Mouse (Mus musculus): Measurements from ENCODE around the gene Irf5.
A peak's percentile ranks its signal among the peaks of the same experiment; 100 is the strongest.

Irf5 gene

GRCm38 (mm10) chr6:29526281-29527251, at the start of gene Irf5:
Gene Irf5 (plus strand): TSS chr6:29526625.
- DNase-seq = no peak

GRCm38 (mm10) chr6:29482691-29483090, 43.7 kb upstream of the Irf5 start:
- DNase-seq = no peak

GRCm38 (mm10) chr6:29484716-29485559, 41.5 kb upstream of the Irf5 start:
- peak; percentile 45 for DNase-seq

- DNase-seq = no peak
Observed at GRCm38 (mm10) chr6:29485951-29486350, 40.5 kb upstream of the Irf5 start.

- no peak for DNase-seq
Observed at GRCm38 (mm10) chr6:29494101-29494500, 32.3 kb upstream of the Irf5 start.

GRCm38 (mm10) chr6:29496270-29496669, 30.2 kb upstream of the Irf5 start:
- DNase-seq = no peak

GRCm38 (mm10) chr6:29497791-29498190, 28.6 kb upstream of the Irf5 start:
- no peak for DNase-seq

GRCm38 (mm10) chr6:29500177-29500576, 26.2 kb upstream of the Irf5 start:
- DNase-seq = no peak

- no peak for DNase-seq
Observed at GRCm38 (mm10) chr6:29500810-29501209, 25.6 kb upstream of the Irf5 start.

GRCm38 (mm10) chr6:29501599-29501998, 24.8 kb upstream of the Irf5 start:
- DNase-seq = peak; percentile 9

GRCm38 (mm10) chr6:29505493-29505892, 20.9 kb upstream of the Irf5 start:
- DNase-seq = no peak

GRCm38 (mm10) chr6:29506834-29507233, 19.6 kb upstream of the Irf5 start:
- DNase-seq = no peak

- no peak for DNase-seq
Observed at GRCm38 (mm10) chr6:29507447-29508309, 18.7 kb upstream of the Irf5 start, which contains the start of gene Kcp. Gene Kcp (minus strand): TSS chr6:29507952.

GRCm38 (mm10) chr6:29509086-29509485, 17.3 kb upstream of the Irf5 start:
- DNase-seq = no peak

GRCm38 (mm10) chr6:29513284-29513683, 13.1 kb upstream of the Irf5 start:
- no peak for DNase-seq

GRCm38 (mm10) chr6:29517139-29517538, 9.3 kb upstream of the Irf5 start:
- DNase-seq = no peak

GRCm38 (mm10) chr6:29522626-29523300, 3.7 kb upstream of the Irf5 start:
- no peak for DNase-seq

- DNase-seq = no peak
Observed at GRCm38 (mm10) chr6:29523301-29524033, 3.0 kb upstream of the Irf5 start.

GRCm38 (mm10) chr6:29524034-29524489, 2.4 kb upstream of the Irf5 start:
- no peak for DNase-seq

- no peak for DNase-seq
Observed at GRCm38 (mm10) chr6:29525256-29525655, 1.2 kb upstream of the Irf5 start.
